Mouse (Mus musculus): Measurements from ENCODE around the gene Fkbp11. TPM values are rescaled to one million over a fixed set of nuclear protein-coding genes. Genes with fewer than 3 reads are reported as not detected.

The Fkbp11 gene
- total RNA-seq, 1 experiment, result 105 TPM

- Histone ChIP-seq H3K9ac (ENCODE audit: insufficient read depth, low read depth, low read length, poor library complexity, severe bottlenecking) (no peak overlapping the region), H3K9me3 (ENCODE audit: control insufficient read depth, insufficient read depth, low read depth, low read length) (no peaks in the 10 kb centered on the region), H3K36me3 (ENCODE audit: control insufficient read depth, insufficient read depth, low read length, poor library complexity, severe bottlenecking) (peaks cover 4% of the 10 kb centered on the region), H3K4me3 (ENCODE audit: insufficient read depth in 1 of 2, low read depth in 1 of 2, low read length in 2 of 2, poor library complexity in 1 of 2, severe bottlenecking in 1 of 2) (no peak overlapping the region), H3K4me1 (ENCODE audit: control insufficient read depth in 2 of 2, insufficient read depth in 2 of 2, low read length in 2 of 2, poor library complexity in 1 of 2) (no peaks in the 10 kb centered on the region; a peak in 1 of 4 replicates), H3K27ac (ENCODE audit: insufficient read depth, low read depth, low read length, poor library complexity, severe bottlenecking) (no peak overlapping the region)
- no peak for TF ChIP-seq CHD2 (IDR thresholded peaks at IDR 0.05; ENCODE audit: low read depth, low read length)
- TF ChIP-seq HCFC1 (IDR thresholded peaks at IDR 0.05; ENCODE audit: borderline replicate concordance, insufficient read depth, low read length), result no peak
- no peak for TF ChIP-seq ZC3H11A (IDR thresholded peaks at IDR 0.05; ENCODE audit: borderline replicate concordance, low read depth, low read length)
- TF ChIP-seq ZNF384 (IDR thresholded peaks at IDR 0.05; ENCODE audit: low read depth, low read length), result no peak
- TF ChIP-seq MAFK (IDR thresholded peaks at IDR 0.05; ENCODE audit: insufficient read depth, low read depth, low read length), result no peak
- in situ Hi-C loops (cut with MboI; ENCODE audit: low sequenced_read_pairs in 2 of 2, unreplicated experiment in 2 of 2), result no loop called here
- no peak for DNase-seq (ENCODE audit: low read depth, low spot score)
Observed at GRCm38 (mm10) chr15:98754125-98754524, 26.1 kb upstream of the Fkbp11 start.

- H3K27ac ChIP-seq (ENCODE audit: insufficient read depth, low read depth, low read length, poor library complexity, severe bottlenecking), result no peak overlapping the region
- no peak for TF ChIP-seq ZC3H11A (IDR thresholded peaks at IDR 0.05; ENCODE audit: borderline replicate concordance, low read depth, low read length)
- no peak for TF ChIP-seq CHD2 (IDR thresholded peaks at IDR 0.05; ENCODE audit: low read depth, low read length)
- no peak for TF ChIP-seq HCFC1 (IDR thresholded peaks at IDR 0.05; ENCODE audit: borderline replicate concordance, insufficient read depth, low read length)
- no peak for TF ChIP-seq ZNF384 (IDR thresholded peaks at IDR 0.05; ENCODE audit: low read depth, low read length)
- TF ChIP-seq MAFK (IDR thresholded peaks at IDR 0.05; ENCODE audit: insufficient read depth, low read depth, low read length), result no peak
- no peak for DNase-seq (ENCODE audit: low read depth, low spot score)
- H3K36me3 ChIP-seq (ENCODE audit: control insufficient read depth, insufficient read depth, low read length, poor library complexity, severe bottlenecking), result peaks cover 2% of the 10 kb centered on the region; the same call in 1 of the 2 replicates
- no peaks in the 10 kb centered on the region; a peak in 1 of 4 replicates for H3K4me1 ChIP-seq (ENCODE audit: control insufficient read depth in 2 of 2, insufficient read depth in 2 of 2, low read length in 2 of 2, poor library complexity in 1 of 2)
- no peak overlapping the region for H3K9ac ChIP-seq (ENCODE audit: insufficient read depth, low read depth, low read length, poor library complexity, severe bottlenecking)
- H3K4me3 ChIP-seq (ENCODE audit: insufficient read depth in 1 of 2, low read depth in 1 of 2, low read length in 2 of 2, poor library complexity in 1 of 2, severe bottlenecking in 1 of 2), result no peak overlapping the region
- in situ Hi-C loops (cut with MboI; ENCODE audit: low sequenced_read_pairs in 2 of 2, unreplicated experiment in 2 of 2), result no loop called here
- no peaks in the 10 kb centered on the region for H3K9me3 ChIP-seq (ENCODE audit: control insufficient read depth, insufficient read depth, low read depth, low read length)
Observed at GRCm38 (mm10) chr15:98753021-98753423, 25.0 kb upstream of the Fkbp11 start.

GRCm38 (mm10) chr15:98749093-98749492 lies 21.1 kb upstream of the Fkbp11 start:
- no peak for DNase-seq (ENCODE audit: low read depth, low spot score)
- Histone ChIP-seq H3K9ac (ENCODE audit: insufficient read depth, low read depth, low read length, poor library complexity, severe bottlenecking) (no peak overlapping the region), H3K36me3 (ENCODE audit: control insufficient read depth, insufficient read depth, low read length, poor library complexity, severe bottlenecking) (peaks cover 2% of the 10 kb centered on the region; the same call in 1 of the 2 replicates), H3K9me3 (ENCODE audit: control insufficient read depth, insufficient read depth, low read depth, low read length) (no peaks in the 10 kb centered on the region), H3K27ac (ENCODE audit: insufficient read depth, low read depth, low read length, poor library complexity, severe bottlenecking) (no peak overlapping the region), H3K4me3 (ENCODE audit: insufficient read depth in 1 of 2, low read depth in 1 of 2, low read length in 2 of 2, poor library complexity in 1 of 2, severe bottlenecking in 1 of 2) (no peak overlapping the region), H3K4me1 (ENCODE audit: control insufficient read depth in 2 of 2, insufficient read depth in 2 of 2, low read length in 2 of 2, poor library complexity in 1 of 2) (no peaks in the 10 kb centered on the region; a peak in 1 of 4 replicates)
- TF ChIP-seq ZNF384 (IDR thresholded peaks at IDR 0.05; ENCODE audit: low read depth, low read length) (no peak), CHD2 (IDR thresholded peaks at IDR 0.05; ENCODE audit: low read depth, low read length) (no peak), MAFK (IDR thresholded peaks at IDR 0.05; ENCODE audit: insufficient read depth, low read depth, low read length) (no peak), HCFC1 (IDR thresholded peaks at IDR 0.05; ENCODE audit: borderline replicate concordance, insufficient read depth, low read length) (no peak), ZC3H11A (IDR thresholded peaks at IDR 0.05; ENCODE audit: borderline replicate concordance, low read depth, low read length) (no peak)
- in situ Hi-C loops (cut with MboI; ENCODE audit: low sequenced_read_pairs in 2 of 2, unreplicated experiment in 2 of 2), result no loop called here

- no peak overlapping the region for H3K4me3 ChIP-seq (ENCODE audit: insufficient read depth in 1 of 2, low read depth in 1 of 2, low read length in 2 of 2, poor library complexity in 1 of 2, severe bottlenecking in 1 of 2)
- peaks cover 5% of the 10 kb centered on the region; the same call in 1 of the 2 replicates for H3K36me3 ChIP-seq (ENCODE audit: control insufficient read depth, insufficient read depth, low read length, poor library complexity, severe bottlenecking)
- no peaks in the 10 kb centered on the region for H3K4me1 ChIP-seq (ENCODE audit: control insufficient read depth in 2 of 2, insufficient read depth in 2 of 2, low read length in 2 of 2, poor library complexity in 1 of 2)
- no peak overlapping the region for H3K27ac ChIP-seq (ENCODE audit: insufficient read depth, low read depth, low read length, poor library complexity, severe bottlenecking)
- no peak for DNase-seq (ENCODE audit: low read depth, low spot score)
- H3K9ac ChIP-seq (ENCODE audit: insufficient read depth, low read depth, low read length, poor library complexity, severe bottlenecking), result no peak overlapping the region
- no peak for TF ChIP-seq ZC3H11A (IDR thresholded peaks at IDR 0.05; ENCODE audit: borderline replicate concordance, low read depth, low read length)
- TF ChIP-seq MAFK (IDR thresholded peaks at IDR 0.05; ENCODE audit: insufficient read depth, low read depth, low read length), result no peak
- no peak for TF ChIP-seq CHD2 (IDR thresholded peaks at IDR 0.05; ENCODE audit: low read depth, low read length)
- no peak for TF ChIP-seq HCFC1 (IDR thresholded peaks at IDR 0.05; ENCODE audit: borderline replicate concordance, insufficient read depth, low read length)
- no peak for TF ChIP-seq ZNF384 (IDR thresholded peaks at IDR 0.05; ENCODE audit: low read depth, low read length)
- H3K9me3 ChIP-seq (ENCODE audit: control insufficient read depth, insufficient read depth, low read depth, low read length), result no peaks in the 10 kb centered on the region
- in situ Hi-C loops (cut with MboI; ENCODE audit: low sequenced_read_pairs in 2 of 2, unreplicated experiment in 2 of 2), result no loop called here
Observed at GRCm38 (mm10) chr15:98747296-98747695, 19.3 kb upstream of the Fkbp11 start.

Measured in ES-E14 (cell line).